Mouse (Mus musculus) ES-E14 (cell line): ENCODE measurements around the gene Col28a1. TPM values are rescaled to one million over a fixed set of nuclear protein-coding genes. Genes with fewer than 3 reads are reported as not detected.

ENCODE experiments used
- DNase-seq: peaks from one replicate; pipeline ENCODE4 v3.0.0-alpha.2; 2013; ENCODE audit warnings: low read depth, low spot score
- H3K27ac ChIP-seq: 2 replicates; pipeline ENCODE4 v1.5.1; 2012; ENCODE audit warnings: low read depth, mild to moderate bottlenecking, low read length, moderate library complexity, mixed read lengths; ENCODE audit not compliant: poor library complexity, insufficient read depth, severe bottlenecking
- H3K36me3 ChIP-seq: 2 replicates; pipeline ENCODE4 v1.6.1; 2012; ENCODE audit warnings: mild to moderate bottlenecking, low read length, moderate library complexity, mixed read lengths; ENCODE audit not compliant: control insufficient read depth, poor library complexity, insufficient read depth, severe bottlenecking
- H3K4me1 ChIP-seq, 2 experiments: fragments of 150-350 bp in 1 of 2; sonication (generic) in 1 of 2; 2 replicates each; pipeline ENCODE4 v1.6.1; 2012; ENCODE audit warnings: low read length in 2 of 2, mild to moderate bottlenecking in 1 of 2, mixed read lengths in 1 of 2; ENCODE audit not compliant: control insufficient read depth in 2 of 2, insufficient read depth in 2 of 2, poor library complexity in 1 of 2
- H3K4me3 ChIP-seq, 2 experiments: fragments of 150-350 bp in 1 of 2; sonication (generic) in 1 of 2; 2 replicates each; pipeline ENCODE4 v1.5.1; 2012; ENCODE audit warnings: low read length in 2 of 2, low read depth in 1 of 2, mild to moderate bottlenecking in 1 of 2, mixed read lengths in 1 of 2; ENCODE audit not compliant: insufficient read depth in 1 of 2, poor library complexity in 1 of 2, severe bottlenecking in 1 of 2
- H3K9ac ChIP-seq: 2 replicates; pipeline ENCODE4 v1.6.1; 2012; ENCODE audit warnings: low read depth, mild to moderate bottlenecking, low read length, mixed read lengths; ENCODE audit not compliant: poor library complexity, insufficient read depth, severe bottlenecking
- H3K9me3 ChIP-seq: fragments of 150-350 bp; sonication (generic); 2 replicates; pipeline ENCODE4 v1.6.1; 2012; ENCODE audit warnings: low read depth, mild to moderate bottlenecking, low read length; ENCODE audit not compliant: control insufficient read depth, insufficient read depth
- CHD2 ChIP-seq: IDR thresholded peaks from 2 replicates; pipeline ENCODE4 v1.6.1; 2014; ENCODE audit warnings: mild to moderate bottlenecking, low read depth, low read length, inconsistent platforms
- HCFC1 ChIP-seq: IDR thresholded peaks from 2 replicates; pipeline ENCODE4 v1.6.1; 2012; ENCODE audit warnings: low read length, inconsistent platforms, borderline replicate concordance; ENCODE audit not compliant: insufficient read depth
- MAFK ChIP-seq: IDR thresholded peaks from 2 replicates; pipeline ENCODE4 v1.6.1; 2014; ENCODE audit warnings: mild to moderate bottlenecking, low read depth, low read length, inconsistent platforms; ENCODE audit not compliant: insufficient read depth
- ZC3H11A ChIP-seq: IDR thresholded peaks from 2 replicates; pipeline ENCODE4 v1.6.1; 2012; ENCODE audit warnings: low read depth, mild to moderate bottlenecking, inconsistent platforms, low read length, borderline replicate concordance
- ZNF384 ChIP-seq: IDR thresholded peaks from 2 replicates; pipeline ENCODE4 v1.6.1; 2012; ENCODE audit warnings: low read depth, low read length, inconsistent platforms
- in situ Hi-C, 2 experiments: fragments of 600-800 bp; cut with MboI; formaldehyde crosslinking; loops; one replicate each; pipeline ENCODE4 v1.15.1; 2025; ENCODE audit warnings: low sequenced_read_pairs in 2 of 2, inconsistent platforms in 1 of 2; ENCODE audit not compliant: unreplicated experiment in 2 of 2
- total RNA-seq: library from RNA; depleted of rRNA; stranded (reverse); fragments of 300-350 nt; gene quantifications from 2 replicates; pipeline ENCODE4 v1.2.3, GENCODE M21; 2012

Col28a1 gene
- total RNA-seq, 1 experiment = not detected

DNA sequence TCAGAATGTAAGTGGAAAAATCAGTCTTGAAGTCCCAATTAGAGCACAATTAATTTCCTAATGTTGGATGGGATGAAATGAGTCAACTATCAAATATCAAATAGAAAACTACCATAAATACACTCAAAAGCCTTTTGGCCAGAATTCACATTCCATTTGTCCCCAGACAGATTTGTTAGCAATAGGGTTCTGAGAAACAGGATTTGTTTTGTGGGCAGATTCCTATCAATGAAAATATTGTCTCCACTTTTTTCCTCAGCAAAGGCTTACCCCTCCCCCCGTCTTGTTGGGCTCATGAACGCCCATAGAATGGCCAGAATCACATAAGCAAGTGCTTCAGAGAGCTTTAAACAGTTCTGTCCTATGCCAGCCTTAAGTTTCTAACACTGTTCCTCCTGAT, 32.4 kb downstream of the Col28a1 start:
- Histone ChIP-seq H3K27ac (no peak overlapping the region), H3K4me3 (no peak overlapping the region), H3K9me3 (no peaks in the 10 kb centered on the region), H3K36me3 (no peaks in the 10 kb centered on the region), H3K4me1 (no peaks in the 10 kb centered on the region), H3K9ac (no peak overlapping the region)
- no peak for DNase-seq
- no peak for TF ChIP-seq MAFK
- in situ Hi-C loops = no loop called here

DNA sequence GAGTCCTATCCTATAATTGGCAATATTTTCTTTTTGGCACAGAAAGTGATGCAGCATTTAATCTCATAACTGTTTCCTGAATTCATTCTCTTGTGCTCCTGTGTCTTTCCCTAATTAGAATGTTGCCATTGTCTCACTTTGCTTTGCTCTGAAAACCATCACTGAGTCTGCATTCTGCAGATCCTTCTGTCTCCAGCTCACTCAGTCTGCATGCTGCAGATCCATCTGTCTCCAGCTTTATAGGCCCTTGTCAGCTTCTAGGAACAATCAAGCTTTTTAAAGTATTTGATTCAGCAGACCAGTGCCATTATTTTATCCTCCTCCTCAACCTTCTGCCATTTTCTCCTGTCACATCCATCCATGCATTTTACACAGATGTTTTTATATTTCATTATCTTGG, 35.3 kb downstream of the Col28a1 start:
- no peaks in the 10 kb centered on the region for H3K9me3 ChIP-seq
- TF ChIP-seq HCFC1 (no peak), ZNF384 (no peak), ZC3H11A (no peak), MAFK (no peak), CHD2 (no peak)
- no peaks in the 10 kb centered on the region for H3K36me3 ChIP-seq
- no peak for DNase-seq
- H3K4me1 ChIP-seq = no peaks in the 10 kb centered on the region
- in situ Hi-C loops = no loop called here
- H3K9ac ChIP-seq = no peak overlapping the region
- H3K27ac ChIP-seq = no peak overlapping the region
- no peak overlapping the region for H3K4me3 ChIP-seq

DNA sequence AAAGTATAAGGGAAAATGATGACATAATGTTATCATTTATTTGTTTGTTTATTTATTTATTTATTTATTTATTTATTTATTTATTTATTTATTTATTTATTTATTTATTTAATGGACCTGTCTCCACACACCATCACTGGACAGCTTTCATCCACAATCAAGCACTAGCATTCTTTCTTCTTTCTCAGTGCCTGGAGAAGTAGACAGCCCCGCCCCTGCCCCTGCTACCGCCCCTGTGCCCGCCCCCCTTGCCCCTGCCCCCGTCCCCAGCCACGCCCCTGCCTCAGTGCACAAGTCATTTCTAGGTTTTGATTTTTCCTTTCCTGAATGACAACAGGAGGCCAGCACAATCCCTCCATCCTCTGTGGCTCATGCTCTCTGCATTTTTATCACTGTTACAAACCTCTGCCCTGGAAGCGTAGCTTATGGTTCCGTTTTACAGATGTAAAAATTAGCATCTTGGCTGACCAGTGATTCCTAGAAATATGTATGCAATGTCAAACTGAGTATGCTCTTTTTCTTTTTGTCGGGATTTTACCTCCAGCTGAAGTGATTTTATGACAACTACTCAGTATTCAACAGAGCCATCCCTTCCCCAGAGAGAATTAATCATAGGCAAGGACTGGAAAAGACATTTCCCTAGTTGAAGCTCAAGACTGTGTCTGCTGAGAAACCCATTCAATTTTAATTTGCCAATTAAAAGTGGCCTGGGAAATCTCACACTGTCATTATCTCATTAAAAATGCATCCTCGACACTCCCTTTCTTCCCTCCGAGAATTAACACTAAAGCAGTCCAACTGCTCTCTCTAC, 39.7 kb downstream of the Col28a1 start:
- in situ Hi-C loops = no loop called here
- Histone ChIP-seq H3K27ac (no peak overlapping the region), H3K9me3 (no peaks in the 10 kb centered on the region), H3K4me3 (no peak overlapping the region), H3K4me1 (no peaks in the 10 kb centered on the region), H3K36me3 (no peaks in the 10 kb centered on the region), H3K9ac (no peak overlapping the region)
- TF ChIP-seq MAFK (no peak), HCFC1 (no peak), ZC3H11A (no peak), CHD2 (no peak), ZNF384 (no peak)
- no peak for DNase-seq

- no peaks in the 10 kb centered on the region for H3K9me3 ChIP-seq
- no peak overlapping the region for H3K4me3 ChIP-seq
- no peak overlapping the region for H3K9ac ChIP-seq
- no peak for DNase-seq
- TF ChIP-seq HCFC1 (no peak), MAFK (no peak)
- H3K36me3 ChIP-seq = no peaks in the 10 kb centered on the region
- no peak overlapping the region for H3K27ac ChIP-seq
- in situ Hi-C loops = no loop called here
- no peaks in the 10 kb centered on the region for H3K4me1 ChIP-seq
Observed at GRCm38 (mm10) chr6:8148916-8149315, 43.5 kb downstream of the Col28a1 start.

- TF ChIP-seq MAFK (no peak), ZC3H11A (no peak), CHD2 (no peak)
- in situ Hi-C loops = no loop called here
- Histone ChIP-seq H3K9ac (no peak overlapping the region), H3K27ac (no peak overlapping the region), H3K9me3 (no peaks in the 10 kb centered on the region), H3K36me3 (no peaks in the 10 kb centered on the region), H3K4me1 (no peaks in the 10 kb centered on the region), H3K4me3 (no peak overlapping the region)
- peak; percentile 40 for DNase-seq
Observed at GRCm38 (mm10) chr6:8141881-8142280, 50.5 kb downstream of the Col28a1 start.
